20 mouse cellular contexts compared by ENCODE assay signal in genomic region chr13:73702776-73703175, GRCm38 (mm10). TPM values are rescaled to one million over a fixed set of nuclear protein-coding genes. Genes with fewer than 3 reads are reported as not detected.
A peak's percentile ranks its signal among the peaks of the same experiment; 100 is the strongest.
DNase-seq lines count a peak whose midpoint lies in the region; ATAC-seq and TF ChIP-seq lines count a peak whose summit lies in the region.
"Had no signal": no experiment of that assay in that cellular context is flagged by ENCODE, and none has a peak within 500 bp of the region (broad histone marks: within the 10 kb centered on the region; RNA-seq: fewer than 3 reads in every experiment).

No protein-coding gene starts in this region.

- intact Hi-C loops in heart, postnatal 10 days (cut with DNase I), result no loop called here

- peak overlapping the region; percentile 35; the same call in 1 of the 2 replicates for H3K27ac ChIP-seq in heart, embryonic 15.5 days
- no peak overlapping the region for H3K27ac ChIP-seq in lung, postnatal 0 days (ENCODE audit: low read length)
- H3K27ac ChIP-seq: embryonic facial prominence, embryonic 12.5 days; forebrain, embryonic 13.5 days; heart, embryonic 13.5 days; kidney, postnatal 0 days; liver, embryonic 14.5 days had no signal

- H3K4me1 ChIP-seq in heart, embryonic 15.5 days (replicated peaks), result no peaks in the 10 kb centered on the region
- H3K4me1 ChIP-seq in lung, postnatal 0 days (ENCODE audit: insufficient read depth, low read depth, low read length), result no peaks in the 10 kb centered on the region
- H3K4me1 ChIP-seq: embryonic facial prominence, embryonic 12.5 days; forebrain, embryonic 13.5 days; heart, embryonic 13.5 days had no signal

- ATAC-seq in heart, embryonic 15.5 days (replicated peaks; ENCODE audit: insufficient number of reproducible peaks, insufficient read depth, low FRiP score, low read depth), result peak; percentile 28; the same call in 1 of the 2 replicates
- peak; percentile 83 for ATAC-seq in lung, postnatal 0 days
- ATAC-seq: forebrain, embryonic 13.5 days had no signal

- WGBS in heart, embryonic 15.5 days, result 69% methylated on average over 4 of the region's 4 CpGs
- 59% methylated on average over 4 of the region's 4 CpGs for WGBS in lung, postnatal 0 days

- no peak overlapping the region for H3K4me3 ChIP-seq in heart, embryonic 15.5 days
- H3K4me3 ChIP-seq in lung, postnatal 0 days (ENCODE audit: low read depth, low read length), result no peak overlapping the region
- H3K4me3 ChIP-seq: embryonic facial prominence, embryonic 12.5 days; forebrain, embryonic 13.5 days; heart, embryonic 13.5 days; myocyte had no signal

- no peak for DNase-seq in heart, postnatal 10 days
- DNase-seq in CD4-positive, CD25-positive, alpha-beta regulatory T cell, adult 2 months (ENCODE audit: low read depth, low spot score), result peak; percentile 80
- DNase-seq in lung, postnatal 0 days (ENCODE audit: low spot score), result peak; percentile 58
- peak; percentile 88 for DNase-seq in thymus, postnatal 0 days (ENCODE audit: low spot score)
- DNase-seq in frontal cortex, postnatal 36 days (ENCODE audit: low spot score in 2 of 2), result no peak
- DNase-seq in urinary bladder, postnatal 36 days (ENCODE audit: low spot score in 2 of 2), result no peak
- no peak for DNase-seq in Muller cell, postnatal 12 days (ENCODE audit: inconsistent ontology term)
- DNase-seq: cerebellum, postnatal 25 days; gastrocnemius, postnatal 10 days; spleen, adult 18-20 months had no signal

- H3K4me2 ChIP-seq in heart, embryonic 15.5 days, result no peak overlapping the region
- H3K4me2 ChIP-seq in lung, postnatal 0 days (replicated peaks; ENCODE audit: low read depth, low read length), result no peak overlapping the region
- H3K4me2 ChIP-seq: embryonic facial prominence, embryonic 12.5 days; forebrain, embryonic 13.5 days; heart, embryonic 13.5 days; midbrain, embryonic 11.5 days had no signal

- H3K9me3 ChIP-seq in heart, embryonic 15.5 days (replicated peaks), result no peaks in the 10 kb centered on the region
- H3K9me3 ChIP-seq in lung, postnatal 0 days (ENCODE audit: low read length), result no peaks in the 10 kb centered on the region
- H3K9me3 ChIP-seq: embryonic facial prominence, embryonic 12.5 days; forebrain, embryonic 13.5 days; heart, embryonic 13.5 days had no signal

- no peak overlapping the region for H3K9ac ChIP-seq in heart, embryonic 15.5 days
- H3K9ac ChIP-seq in lung, postnatal 0 days (replicated peaks; ENCODE audit: low read depth), result no peak overlapping the region
- H3K9ac ChIP-seq: embryonic facial prominence, embryonic 12.5 days; forebrain, embryonic 13.5 days; heart, embryonic 13.5 days; liver, embryonic 14.5 days had no signal

- TF ChIP-seq EP300 in lung, postnatal 0 days (IDR thresholded peaks at IDR 0.05), result peak; percentile 47; the same call in 1 of the 2 replicates

- H3K36me3 ChIP-seq in heart, embryonic 15.5 days, result no peaks in the 10 kb centered on the region
- no peaks in the 10 kb centered on the region for H3K36me3 ChIP-seq in lung, postnatal 0 days (ENCODE audit: insufficient read depth, low read length)
- H3K36me3 ChIP-seq: embryonic facial prominence, embryonic 12.5 days; heart, embryonic 13.5 days had no signal

- no peak for TF ChIP-seq CTCF in lung, postnatal 0 days (IDR thresholded peaks at IDR 0.05)

- H3K27me3 ChIP-seq in heart, embryonic 15.5 days, result no peaks in the 10 kb centered on the region
- H3K27me3 ChIP-seq in lung, postnatal 0 days (replicated peaks; ENCODE audit: insufficient read depth, low read length), result no peaks in the 10 kb centered on the region
- H3K27me3 ChIP-seq: embryonic facial prominence, embryonic 12.5 days; forebrain, embryonic 13.5 days; heart, embryonic 13.5 days had no signal

RNA-seq across cellular contexts. Expression of gene Slc6a19, which starts 1.9 kb away (rescaled TPM):
- not detected in 2 replicates for polyA plus RNA-seq in heart, embryonic 15.5 days (2015; fragmentation: Nextera tagmentation; extraction: Ambion mirVana)
- under 1 TPM in 1 of 2 experiments, not detected in 1; 0.10 TPM for total RNA-seq in heart, postnatal 10 days (2021)
- polyA plus RNA-seq in lung, postnatal 0 days (2015; fragmentation: Nextera tagmentation; extraction: Ambion mirVana), result not detected in 2 replicates
- 17.6 and 21.2 TPM in 2 replicates for polyA plus RNA-seq in thymus, postnatal 0 days (2015; fragmentation: Nextera tagmentation; extraction: Ambion mirVana)
- total RNA-seq: gastrocnemius, postnatal 10 days had no signal
- polyA plus RNA-seq: heart, embryonic 13.5 days had no signal

RNA-seq across cellular contexts. Expression of gene Slc6a18, which starts 25.0 kb away (rescaled TPM):
- not detected in 2 replicates for polyA plus RNA-seq in heart, embryonic 15.5 days (2015; fragmentation: Nextera tagmentation; extraction: Ambion mirVana)
- not detected for total RNA-seq in heart, postnatal 10 days (2021)
- not detected in 2 replicates for polyA plus RNA-seq in lung, postnatal 0 days (2015; fragmentation: Nextera tagmentation; extraction: Ambion mirVana)
- 0.09 and 0.16 TPM in 2 replicates for polyA plus RNA-seq in thymus, postnatal 0 days (2015; fragmentation: Nextera tagmentation; extraction: Ambion mirVana)
- total RNA-seq: layer of hippocampus, postnatal 10 days; left cerebral cortex, postnatal 36 days had no signal
- polyA plus RNA-seq: embryonic facial prominence, embryonic 12.5 days; forebrain, embryonic 13.5 days; heart, embryonic 13.5 days; liver, embryonic 14.5 days; midbrain, embryonic 11.5 days; myocyte had no signal

RNA-seq across cellular contexts. Expression of gene Slc12a7, which starts 30.1 kb away (rescaled TPM):
- polyA plus RNA-seq in heart, embryonic 15.5 days (2015; fragmentation: Nextera tagmentation; extraction: Ambion mirVana), result 37.1 and 37.7 TPM in 2 replicates
- 100 to 1,000 TPM; 160 to 180 TPM for total RNA-seq in heart, postnatal 10 days (2021)
- polyA plus RNA-seq in lung, postnatal 0 days (2015; fragmentation: Nextera tagmentation; extraction: Ambion mirVana), result 10.4 and 10.5 TPM in 2 replicates
- polyA plus RNA-seq in thymus, postnatal 0 days (2015; fragmentation: Nextera tagmentation; extraction: Ambion mirVana), result 27.7 and 33.8 TPM in 2 replicates

Comparison
In these comparisons a context has a peak if more than half of its experiments do, and no peak if none do; other contexts are left out.
1. DNase-seq: peak in CD4-positive, CD25-positive, alpha-beta regulatory T cell, adult 2 months (single experiment), lung, postnatal 0 days (single experiment) and thymus, postnatal 0 days (single experiment); none in heart, postnatal 10 days (0 of 2), frontal cortex, postnatal 36 days (0 of 2), urinary bladder, postnatal 36 days (0 of 2) and Muller cell, postnatal 12 days (single experiment).
2. RNA of gene Slc6a19, which starts 1.9 kb away (polyA plus RNA-seq): 17.6 to 21.2 TPM in thymus, postnatal 0 days; not detected in lung, postnatal 0 days and not detected in heart, embryonic 15.5 days; every median in the first group is over 10 times any median in the second.